Mouse (Mus musculus): Measurements from ENCODE around the gene Ggt5. TPM values are rescaled to one million over a fixed set of nuclear protein-coding genes. Genes with fewer than 3 reads are reported as not detected.
"Not testable (repeated sequence)": the region's sequence is repeated elsewhere in the genome, so short reads cannot be mapped to it uniquely, and the experiment has no call there.

Ggt5 gene
- polyA plus RNA-seq, 1 experiment from 2014 or later, result 9.7 TPM

DNA sequence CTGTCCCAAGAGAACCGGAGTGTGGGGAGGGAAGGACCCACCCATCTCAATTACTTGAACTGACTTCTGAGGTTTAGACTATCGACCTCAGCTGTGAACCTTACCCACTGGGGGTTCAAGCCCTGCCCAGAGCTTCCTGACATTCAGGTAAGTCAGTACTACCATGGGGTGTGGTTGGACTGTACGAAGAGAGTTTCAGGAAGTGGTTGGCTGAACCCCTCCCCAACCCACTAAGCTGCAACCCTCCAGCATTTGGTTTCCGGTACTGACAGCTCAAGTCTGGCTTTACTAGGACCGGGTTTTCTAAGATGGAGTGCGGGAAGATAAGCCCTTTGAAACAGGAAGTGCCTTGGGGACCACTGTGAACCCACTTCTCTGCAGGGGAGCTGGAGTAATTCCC lies 23.7 kb upstream of the Ggt5 start:
- Histone ChIP-seq H3K9ac (ENCODE audit: low read length) (no peak overlapping the region), H3K27ac (ENCODE audit: low read length) (no peak overlapping the region), H3K9me3 (replicated peaks; ENCODE audit: control insufficient read depth, low read length) (no peaks in the 10 kb centered on the region), H3K4me3 (ENCODE audit: low read length) (no peak overlapping the region), H3K27me3 (ENCODE audit: control insufficient read depth, insufficient read depth, low read length) (peaks cover 24% of the 10 kb centered on the region), H3K4me1 (ENCODE audit: control insufficient read depth, insufficient read depth, low read length) (peaks cover 9% of the 10 kb centered on the region), H3K4me2 (ENCODE audit: low read depth, low read length) (no peak overlapping the region), H3K36me3 (ENCODE audit: control insufficient read depth, insufficient read depth) (no peaks in the 10 kb centered on the region)
- 51% methylated on average over 6 of the region's 6 CpGs for WGBS
- no peak for ATAC-seq (replicated peaks; ENCODE audit: extremely low read depth, insufficient read depth, low FRiP score)

- H3K36me3 ChIP-seq (ENCODE audit: control insufficient read depth, insufficient read depth), result no peaks in the 10 kb centered on the region
- no peak overlapping the region for H3K4me2 ChIP-seq (ENCODE audit: low read depth, low read length)
- H3K9me3 ChIP-seq (replicated peaks; ENCODE audit: control insufficient read depth, low read length), result no peaks in the 10 kb centered on the region
- H3K4me1 ChIP-seq (ENCODE audit: control insufficient read depth, insufficient read depth, low read length), result peaks cover 7% of the 10 kb centered on the region; the same call in 1 of the 2 replicates
- H3K9ac ChIP-seq (ENCODE audit: low read length), result no peak overlapping the region
- H3K27me3 ChIP-seq (ENCODE audit: control insufficient read depth, insufficient read depth, low read length), result peaks cover 20% of the 10 kb centered on the region
- 70% methylated on average over 7 of the region's 7 CpGs for WGBS
- 0 out of 2 replicates have a peak, but pooled peaks have one; percentile 15 for ATAC-seq (replicated peaks; ENCODE audit: extremely low read depth, insufficient read depth, low FRiP score)
- no peak overlapping the region for H3K27ac ChIP-seq (ENCODE audit: low read length)
- H3K4me3 ChIP-seq (ENCODE audit: low read length), result no peak overlapping the region
Observed at GRCm38 (mm10) chr10:75565906-75566305, 23.2 kb upstream of the Ggt5 start.

DNA sequence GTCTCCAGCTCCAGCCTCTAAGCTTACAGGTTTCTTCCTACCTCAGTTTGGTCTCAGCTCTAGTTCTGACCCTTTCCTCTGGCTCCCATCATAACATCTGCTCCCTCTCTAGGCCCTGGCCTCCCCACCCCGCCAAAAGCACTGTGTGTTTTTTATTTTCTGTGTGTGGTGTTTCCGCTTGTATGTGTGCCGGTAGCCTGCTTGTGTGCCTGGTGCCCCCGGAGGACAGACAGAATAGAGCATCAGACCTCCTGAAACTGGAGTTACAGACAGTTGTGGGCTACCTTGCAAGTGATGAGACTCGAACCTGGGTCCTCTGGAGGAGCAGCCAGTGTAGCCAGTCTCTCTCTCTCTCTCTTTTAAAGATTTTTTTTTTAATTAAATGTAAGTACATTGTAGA lies 22.8 kb upstream of the Ggt5 start:
- 69% methylated on average over 5 of the region's 5 CpGs for WGBS
- no peak overlapping the region for H3K9ac ChIP-seq (ENCODE audit: low read length)
- peaks cover 16% of the 10 kb centered on the region for H3K27me3 ChIP-seq (ENCODE audit: control insufficient read depth, insufficient read depth, low read length)
- no peak overlapping the region for H3K27ac ChIP-seq (ENCODE audit: low read length)
- ATAC-seq (replicated peaks; ENCODE audit: extremely low read depth, insufficient read depth, low FRiP score), result no peak
- no peak overlapping the region for H3K4me2 ChIP-seq (ENCODE audit: low read depth, low read length)
- H3K4me1 ChIP-seq (ENCODE audit: control insufficient read depth, insufficient read depth, low read length), result peaks cover 7% of the 10 kb centered on the region; the same call in 1 of the 2 replicates
- H3K9me3 ChIP-seq (replicated peaks; ENCODE audit: control insufficient read depth, low read length), result no peaks in the 10 kb centered on the region
- H3K36me3 ChIP-seq (ENCODE audit: control insufficient read depth, insufficient read depth), result no peaks in the 10 kb centered on the region
- H3K4me3 ChIP-seq (ENCODE audit: low read length), result no peak overlapping the region

DNA sequence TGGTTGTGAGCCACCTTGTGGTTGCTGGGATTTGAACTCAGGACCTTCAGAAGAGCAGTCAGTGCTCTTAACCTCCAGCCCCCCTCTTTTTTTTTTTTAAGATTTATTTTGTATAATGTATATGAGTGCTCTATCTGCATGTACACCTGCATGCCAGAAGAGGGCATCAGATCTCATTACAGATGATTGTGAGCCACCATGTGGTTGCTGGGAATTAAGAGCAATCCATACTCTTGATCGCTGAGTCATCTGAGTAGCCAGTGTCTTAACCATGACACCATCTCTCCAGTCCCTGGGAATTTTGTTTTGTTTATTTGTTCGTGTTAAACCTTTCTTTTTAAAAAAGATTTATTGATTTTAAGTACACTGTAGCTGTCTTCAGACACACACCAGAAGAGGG lies 22.4 kb upstream of the Ggt5 start:
- H3K9me3 ChIP-seq (replicated peaks; ENCODE audit: control insufficient read depth, low read length); H3K4me2 ChIP-seq (ENCODE audit: low read depth, low read length); H3K4me1 ChIP-seq (ENCODE audit: control insufficient read depth, insufficient read depth, low read length); ATAC-seq (replicated peaks; ENCODE audit: extremely low read depth, insufficient read depth, low FRiP score); H3K9ac ChIP-seq (ENCODE audit: low read length); H3K27ac ChIP-seq (ENCODE audit: low read length); H3K36me3 ChIP-seq (ENCODE audit: control insufficient read depth, insufficient read depth); H3K4me3 ChIP-seq (ENCODE audit: low read length): not testable (repeated sequence)
- WGBS, result 76% methylated on average over 2 of the region's 2 CpGs
- peaks cover 11% of the 10 kb centered on the region for H3K27me3 ChIP-seq (ENCODE audit: control insufficient read depth, insufficient read depth, low read length)

- no peak for ATAC-seq (replicated peaks; ENCODE audit: extremely low read depth, insufficient read depth, low FRiP score)
- H3K27me3 ChIP-seq (ENCODE audit: control insufficient read depth, insufficient read depth, low read length), result peaks cover 5% of the 10 kb centered on the region; the same call in 1 of the 2 replicates
Observed at GRCm38 (mm10) chr10:75568029-75568428, 21.1 kb upstream of the Ggt5 start.

GRCm38 (mm10) chr10:75568441-75568840 lies 20.7 kb upstream of the Ggt5 start:
- no peaks in the 10 kb centered on the region for H3K9me3 ChIP-seq (replicated peaks; ENCODE audit: control insufficient read depth, low read length)
- H3K4me2 ChIP-seq (ENCODE audit: low read depth, low read length), result peak overlapping the region; percentile 15; the same call in 1 of the 2 replicates
- ATAC-seq (replicated peaks; ENCODE audit: extremely low read depth, insufficient read depth, low FRiP score), result no peak
- H3K36me3 ChIP-seq (ENCODE audit: control insufficient read depth, insufficient read depth), result no peaks in the 10 kb centered on the region
- 14% methylated on average over 11 of the region's 11 CpGs for WGBS
- no peak overlapping the region; the same call in 1 of the 2 replicates for H3K9ac ChIP-seq (ENCODE audit: low read length)
- no peak overlapping the region for H3K27ac ChIP-seq (ENCODE audit: low read length)
- no peak overlapping the region for H3K4me3 ChIP-seq (ENCODE audit: low read length)
- H3K4me1 ChIP-seq (ENCODE audit: control insufficient read depth, insufficient read depth, low read length), result peaks cover 7% of the 10 kb centered on the region; the same call in 1 of the 2 replicates
- H3K27me3 ChIP-seq (ENCODE audit: control insufficient read depth, insufficient read depth, low read length), result peaks cover 5% of the 10 kb centered on the region; the same call in 1 of the 2 replicates

More at GRCm38 (mm10) chr10:75568029-75568428, 21.1 kb upstream of the Ggt5 start:
- H3K27ac ChIP-seq (ENCODE audit: low read length), result no peak overlapping the region
- H3K36me3 ChIP-seq (ENCODE audit: control insufficient read depth, insufficient read depth), result no peaks in the 10 kb centered on the region
- WGBS, result 18% methylated on average over 5 of the region's 5 CpGs
- H3K4me1 ChIP-seq (ENCODE audit: control insufficient read depth, insufficient read depth, low read length), result peaks cover 7% of the 10 kb centered on the region; the same call in 1 of the 2 replicates
- peak overlapping the region; percentile 15; the same call in 1 of the 2 replicates for H3K4me2 ChIP-seq (ENCODE audit: low read depth, low read length)
- H3K9ac ChIP-seq (ENCODE audit: low read length), result no peak overlapping the region
- H3K4me3 ChIP-seq (ENCODE audit: low read length), result no peak overlapping the region
- no peaks in the 10 kb centered on the region for H3K9me3 ChIP-seq (replicated peaks; ENCODE audit: control insufficient read depth, low read length)

GRCm38 (mm10) chr10:75568851-75569250 lies 20.3 kb upstream of the Ggt5 start:
- H3K36me3 ChIP-seq (ENCODE audit: control insufficient read depth, insufficient read depth), result no peaks in the 10 kb centered on the region
- no peak overlapping the region for H3K27ac ChIP-seq (ENCODE audit: low read length)
- no peak overlapping the region for H3K9ac ChIP-seq (ENCODE audit: low read length)
- H3K4me1 ChIP-seq (ENCODE audit: control insufficient read depth, insufficient read depth, low read length), result peaks cover 7% of the 10 kb centered on the region; the same call in 1 of the 2 replicates
- H3K27me3 ChIP-seq (ENCODE audit: control insufficient read depth, insufficient read depth, low read length), result peaks cover 5% of the 10 kb centered on the region; the same call in 1 of the 2 replicates
- no peaks in the 10 kb centered on the region for H3K9me3 ChIP-seq (replicated peaks; ENCODE audit: control insufficient read depth, low read length)
- WGBS, result 28% methylated on average over 4 of the region's 4 CpGs
- no peak overlapping the region for H3K4me3 ChIP-seq (ENCODE audit: low read length)
- ATAC-seq (replicated peaks; ENCODE audit: extremely low read depth, insufficient read depth, low FRiP score), result no peak
- no peak overlapping the region for H3K4me2 ChIP-seq (ENCODE audit: low read depth, low read length)

GRCm38 (mm10) chr10:75570981-75571657 lies 18.0 kb upstream of the Ggt5 start:
- Histone ChIP-seq H3K4me3 (ENCODE audit: low read length) (no peak overlapping the region), H3K4me2 (ENCODE audit: low read depth, low read length) (no peak overlapping the region), H3K9ac (ENCODE audit: low read length) (no peak overlapping the region), H3K27me3 (ENCODE audit: control insufficient read depth, insufficient read depth, low read length) (no peaks in the 10 kb centered on the region), H3K36me3 (ENCODE audit: control insufficient read depth, insufficient read depth) (no peaks in the 10 kb centered on the region), H3K4me1 (ENCODE audit: control insufficient read depth, insufficient read depth, low read length) (peaks cover 7% of the 10 kb centered on the region; the same call in 1 of the 2 replicates), H3K9me3 (replicated peaks; ENCODE audit: control insufficient read depth, low read length) (no peaks in the 10 kb centered on the region), H3K27ac (ENCODE audit: low read length) (no peak overlapping the region)
- WGBS, result 35% methylated on average over 10 of the region's 10 CpGs
- ATAC-seq (replicated peaks; ENCODE audit: extremely low read depth, insufficient read depth, low FRiP score), result no peak

DNA sequence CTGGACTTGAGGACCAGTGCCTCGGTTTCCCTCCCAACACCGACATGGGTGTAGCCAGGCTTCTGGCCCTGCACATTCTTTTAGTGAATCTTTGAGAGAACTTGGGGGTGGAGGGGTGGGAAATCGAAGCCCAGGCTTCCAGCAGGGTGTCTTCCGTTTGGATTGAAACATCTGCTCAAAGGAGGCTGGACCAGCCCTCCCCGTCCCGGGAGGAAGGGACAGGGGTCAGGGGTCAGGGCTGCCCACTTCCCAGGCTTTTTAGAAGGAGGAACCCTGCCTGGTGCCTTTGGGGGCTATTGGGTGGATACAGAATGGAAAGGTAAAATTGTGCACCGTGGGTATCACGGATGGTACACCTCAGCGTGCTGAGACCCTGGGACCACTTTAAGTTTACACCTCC lies 17.2 kb upstream of the Ggt5 start:
- no peaks in the 10 kb centered on the region for H3K27me3 ChIP-seq (ENCODE audit: control insufficient read depth, insufficient read depth, low read length)
- H3K27ac ChIP-seq (ENCODE audit: low read length), result no peak overlapping the region
- 52% methylated on average over 9 of the region's 9 CpGs for WGBS
- H3K36me3 ChIP-seq (ENCODE audit: control insufficient read depth, insufficient read depth), result no peaks in the 10 kb centered on the region
- H3K4me3 ChIP-seq (ENCODE audit: low read length), result no peak overlapping the region
- H3K4me1 ChIP-seq (ENCODE audit: control insufficient read depth, insufficient read depth, low read length), result peaks cover 7% of the 10 kb centered on the region; the same call in 1 of the 2 replicates
- no peak overlapping the region for H3K4me2 ChIP-seq (ENCODE audit: low read depth, low read length)
- no peak for ATAC-seq (replicated peaks; ENCODE audit: extremely low read depth, insufficient read depth, low FRiP score)
- no peaks in the 10 kb centered on the region for H3K9me3 ChIP-seq (replicated peaks; ENCODE audit: control insufficient read depth, low read length)
- no peak overlapping the region for H3K9ac ChIP-seq (ENCODE audit: low read length)

Data from heart, embryonic 16.5 days (tissue).